Mouse (Mus musculus): Measurements from ENCODE around the gene Gm11541. TPM values are rescaled to one million over a fixed set of nuclear protein-coding genes. Genes with fewer than 3 reads are reported as not detected.

The Gm11541 gene
- polyA plus RNA-seq (2015; fragmentation: Nextera tagmentation; extraction: Ambion mirVana): not detected in 2 replicates

GRCm38 (mm10) chr11:94704472-94704871 lies at the start of gene Gm11541:
Gene Gm11541, minus strand, starts transcription at chr11:94704499.

GRCm38 (mm10) chr11:94741732-94742272 lies 37.5 kb upstream of the Gm11541 start, which contains the start of gene Cdc34b:
Gene Cdc34b, plus strand, starts transcription at chr11:94741782.

GRCm38 (mm10) chr11:94676754-94677606 lies 27.3 kb downstream of the Gm11541 start, which contains the start of gene Xylt2:
Gene Xylt2, minus strand, starts transcription at chr11:94677515.

GRCm38 (mm10) chr11:94653663-94654436 lies 50.4 kb downstream of the Gm11541 start, which contains the start of the genes Mrpl27 and Eme1:
Gene Mrpl27, plus strand, starts transcription at chr11:94653767.
Gene Eme1, minus strand, starts transcription at chr11:94653964.

Other genes with a start within 250 kb of the Gm11541 start
- 3.9 and 4.2 TPM in 2 replicates for gene Cacna1g, start 230.3 kb downstream of the Gm11541 start, polyA plus RNA-seq (2015; fragmentation: Nextera tagmentation; extraction: Ambion mirVana)
- not detected in 2 replicates for gene Spata20, start 218.3 kb downstream of the Gm11541 start, polyA plus RNA-seq (2015; fragmentation: Nextera tagmentation; extraction: Ambion mirVana)
- gene Epn3, start 204.5 kb downstream of the Gm11541 start, polyA plus RNA-seq (2015; fragmentation: Nextera tagmentation; extraction: Ambion mirVana): 0.46 and 1.1 TPM in 2 replicates
- gene Mycbpap, start 182.8 kb downstream of the Gm11541 start, polyA plus RNA-seq (2015; fragmentation: Nextera tagmentation; extraction: Ambion mirVana): 0.08 and 0.30 TPM in 2 replicates
- 2.1 and 2.3 TPM in 2 replicates for gene Rsad1, start 155.2 kb downstream of the Gm11541 start, polyA plus RNA-seq (2015; fragmentation: Nextera tagmentation; extraction: Ambion mirVana)
- gene Chad, start 139.5 kb downstream of the Gm11541 start, polyA plus RNA-seq (2015; fragmentation: Nextera tagmentation; extraction: Ambion mirVana): 0.07 and 0.24 TPM in 2 replicates
- gene Acsf2, start 102.6 kb downstream of the Gm11541 start, polyA plus RNA-seq (2015; fragmentation: Nextera tagmentation; extraction: Ambion mirVana): 2.1 and 2.4 TPM in 2 replicates
- 58.3 and 59.8 TPM in 2 replicates for gene Lrrc59, start 74.7 kb downstream of the Gm11541 start, polyA plus RNA-seq (2015; fragmentation: Nextera tagmentation; extraction: Ambion mirVana)
- 89.3 and 97.3 TPM in 2 replicates for gene Mrpl27, start 50.7 kb downstream of the Gm11541 start, polyA plus RNA-seq (2015; fragmentation: Nextera tagmentation; extraction: Ambion mirVana)
- 13.7 and 16.4 TPM in 2 replicates for gene Eme1, start 50.5 kb downstream of the Gm11541 start, polyA plus RNA-seq (2015; fragmentation: Nextera tagmentation; extraction: Ambion mirVana)
- 4.2 and 5.5 TPM in 2 replicates for gene Xylt2, start 27.0 kb downstream of the Gm11541 start, polyA plus RNA-seq (2015; fragmentation: Nextera tagmentation; extraction: Ambion mirVana)
- 0.15 TPM in 1 of 2 replicates, not detected in the other for gene Cdc34b, start 37.3 kb upstream of the Gm11541 start, polyA plus RNA-seq (2015; fragmentation: Nextera tagmentation; extraction: Ambion mirVana)
- gene Tmem92, start 78.2 kb upstream of the Gm11541 start, polyA plus RNA-seq (2015; fragmentation: Nextera tagmentation; extraction: Ambion mirVana): not detected in 2 replicates
- gene Col1a1, start 231.7 kb upstream of the Gm11541 start, polyA plus RNA-seq (2015; fragmentation: Nextera tagmentation; extraction: Ambion mirVana): 226 and 297 TPM in 2 replicates